Mouse (Mus musculus) stomach, postnatal 0 days (tissue): Measurements from ENCODE around the gene BC030867.

Experiments used
- CTCF ChIP-seq: IDR thresholded peaks from 2 replicates; pipeline ENCODE4 v1.5.1; 2016; ENCODE audit warnings: antibody characterized with exemption, low read depth, mild to moderate bottlenecking, moderate library complexity
- EP300 ChIP-seq: optimal IDR thresholded peaks from 2 replicates; pipeline ENCODE3; 2016; ENCODE audit warnings: antibody characterized with exemption

- peak; percentile 63 for TF ChIP-seq CTCF
- no peak for TF ChIP-seq EP300
These were observed 8.8 kb downstream of the BC030867 start for GRCm38 (mm10) chr11:102257514-102257913.
